ENCODE assay signal across 16 mouse cellular contexts in genomic region chr15:23046127-23046785, GRCm38 (mm10).
A peak's percentile ranks its signal among the peaks of the same experiment; 100 is the strongest.
DNase-seq lines count a peak whose midpoint lies in the region; TF ChIP-seq lines count a peak whose summit lies in the region.
"Had no signal": no experiment of that assay in that cellular context is flagged by ENCODE, and none has a peak within 500 bp of the region (broad histone marks: within the 10 kb centered on the region; RNA-seq: fewer than 3 reads in every experiment).

No protein-coding gene starts in this region.

- no peak for TF ChIP-seq EP300 in MEL (IDR thresholded peaks at IDR 0.05; ENCODE audit: low read depth in 1 of 2, low read length in 2 of 2)

- H3K36me3 ChIP-seq in MEL (ENCODE audit: control insufficient read depth in 1 of 2, insufficient read depth in 2 of 2, low read length in 2 of 2) = no peaks in the 10 kb centered on the region
- H3K36me3 ChIP-seq: embryonic facial prominence, embryonic 13.5 days; hindbrain, embryonic 15.5 days; liver, embryonic 13.5 days; midbrain, embryonic 10.5 days had no signal

- no peak overlapping the region for H3K4me3 ChIP-seq in left cerebral cortex, adult 2 months
- peak overlapping the region; percentile 9 to 32; a peak in 1 of 4 replicates for H3K4me3 ChIP-seq in MEL (ENCODE audit: control insufficient read depth in 1 of 2, insufficient read depth in 1 of 2, low read depth in 2 of 2, low read length in 2 of 2)
- H3K4me3 ChIP-seq: embryonic facial prominence, embryonic 13.5 days; forebrain, embryonic 13.5 days; hindbrain, embryonic 15.5 days; liver, embryonic 13.5 days; midbrain, embryonic 10.5 days had no signal

- TF ChIP-seq CTCF in left cerebral cortex, adult 2 months (IDR thresholded peaks at IDR 0.05) = peak; percentile 13
- TF ChIP-seq CTCF in MEL (IDR thresholded peaks at IDR 0.05 in 2 of 3, conservative IDR thresholded peaks at IDR 0.05 in 1 of 3; ENCODE audit: control insufficient read depth in 1 of 3, insufficient read depth in 1 of 3, low read depth in 2 of 3, low read length in 3 of 3, poor library complexity in 1 of 3, severe bottlenecking in 1 of 3) = peak in 1 of 3 experiments; percentile 49; a peak in 2 of 6 replicates

- no peaks in the 10 kb centered on the region for H3K4me1 ChIP-seq in MEL (ENCODE audit: control insufficient read depth in 1 of 2, insufficient read depth in 2 of 2, low read length in 2 of 2)
- H3K4me1 ChIP-seq: embryonic facial prominence, embryonic 13.5 days; forebrain, embryonic 13.5 days; hindbrain, embryonic 15.5 days; liver, embryonic 13.5 days had no signal

- no peak overlapping the region for H3K27ac ChIP-seq in left cerebral cortex, adult 2 months
- H3K27ac ChIP-seq in MEL (ENCODE audit: control insufficient read depth, low read depth, low read length) = no peak overlapping the region
- H3K27ac ChIP-seq: forebrain, embryonic 13.5 days; hindbrain, embryonic 15.5 days; liver, embryonic 13.5 days; midbrain, embryonic 10.5 days had no signal

- no peak for DNase-seq in left cerebral cortex, adult 2 months (ENCODE audit: extremely low spot score in 1 of 2, low spot score in 2 of 2)
- DNase-seq in left cerebral cortex, postnatal 10 days (ENCODE audit: extremely low spot score in 1 of 2, low spot score in 2 of 2) = no peak
- peak; percentile 20 for DNase-seq in MEL (ENCODE audit: low read depth, low spot score)
- peak; percentile 48 to 50 for DNase-seq in cerebellum, adult 18-20 months
- peak; percentile 10 for DNase-seq in embryo, embryonic 11 days
- no peak for DNase-seq in kidney, postnatal 36 days
- no peak for DNase-seq in left cerebral cortex, postnatal 25 days (ENCODE audit: low spot score in 2 of 2)
- DNase-seq: heart, adult 18-20 months; kidney, adult 18-20 months; liver, embryonic 13.5 days; lung, postnatal 14 days had no signal

- intact Hi-C loops in left cerebral cortex, adult 2 months (cut with DNase I) = no loop called here
- intact Hi-C loops in left cerebral cortex, postnatal 10 days (cut with DNase I) = no loop called here
- intact Hi-C loops in left cerebral cortex, postnatal 25 days (cut with DNase I) = no loop called here

- H3K79me2 ChIP-seq in MEL (ENCODE audit: control insufficient read depth, insufficient read depth, low read length, poor library complexity) = no peaks in the 10 kb centered on the region

- TF ChIP-seq POLR2A in MEL (IDR thresholded peaks at IDR 0.05; ENCODE audit: control insufficient read depth in 1 of 2, insufficient read depth in 1 of 2, low read depth in 1 of 2, low read length in 2 of 2, poor library complexity in 1 of 2) = no peak

- peak; percentile 41 for TF ChIP-seq RAD21 in MEL (IDR thresholded peaks at IDR 0.05; ENCODE audit: low read depth, low read length)

- H3K9ac ChIP-seq in MEL (ENCODE audit: control insufficient read depth, low read depth, low read length, poor library complexity, severe bottlenecking) = no peak overlapping the region
- H3K9ac ChIP-seq: embryonic facial prominence, embryonic 13.5 days; forebrain, embryonic 13.5 days; hindbrain, embryonic 15.5 days; liver, embryonic 13.5 days had no signal

- no peaks in the 10 kb centered on the region for H3K9me3 ChIP-seq in MEL (replicated peaks; ENCODE audit: insufficient read depth, low read length)
- H3K9me3 ChIP-seq: embryonic facial prominence, embryonic 13.5 days; forebrain, embryonic 13.5 days; hindbrain, embryonic 15.5 days; liver, embryonic 13.5 days; midbrain, embryonic 10.5 days had no signal

- H3K27me3 ChIP-seq in MEL (ENCODE audit: control insufficient read depth in 1 of 2, insufficient read depth in 2 of 2, low read length in 2 of 2) = no peaks in the 10 kb centered on the region
- H3K27me3 ChIP-seq: CH12.LX; embryonic facial prominence, embryonic 13.5 days; forebrain, embryonic 13.5 days; hindbrain, embryonic 15.5 days; liver, embryonic 13.5 days had no signal

TF ChIP-seq in MEL, 35 proteins besides CTCF, POLR2A, EP300 and RAD21:
- TF ChIP-seq USF2 (IDR thresholded peaks at IDR 0.05; ENCODE audit: borderline replicate concordance in 1 of 2, insufficient read depth in 1 of 2, low read depth in 1 of 2, low read length in 2 of 2) = no peak
- no peak for TF ChIP-seq MXI1 (IDR thresholded peaks at IDR 0.05; ENCODE audit: low read depth, low read length)
- no peak for TF ChIP-seq NRF1 (IDR thresholded peaks at IDR 0.05; ENCODE audit: insufficient read depth, low read depth, low read length, poor library complexity, severe bottlenecking)
- no peak for TF ChIP-seq E2F4 (IDR thresholded peaks at IDR 0.05; ENCODE audit: borderline replicate concordance, low read depth, low read length)
- TF ChIP-seq ELF1 (IDR thresholded peaks at IDR 0.05; ENCODE audit: low read depth, low read length) = no peak
- peak; percentile 56 for TF ChIP-seq SMC3 (IDR thresholded peaks at IDR 0.05; ENCODE audit: low read depth, low read length)
- no peak for TF ChIP-seq MAZ (IDR thresholded peaks at IDR 0.05; ENCODE audit: low read depth, low read length)
- no peak for TF ChIP-seq TBP (IDR thresholded peaks at IDR 0.05; ENCODE audit: low read depth, low read length)
- no peak for TF ChIP-seq RCOR1 (IDR thresholded peaks at IDR 0.05; ENCODE audit: low read depth, low read length)
- TF ChIP-seq GATA1 (IDR thresholded peaks at IDR 0.05; ENCODE audit: low read depth, low read length) = no peak
- TF ChIP-seq CHD1 (IDR thresholded peaks at IDR 0.05; ENCODE audit: low read depth, low read length) = no peak
- TF ChIP-seq USF1 (IDR thresholded peaks at IDR 0.05; ENCODE audit: low read depth, low read length) = 0 out of 2 replicates have a peak, but pooled peaks have one; percentile 28
- peak; percentile 44 for TF ChIP-seq ZC3H11A (IDR thresholded peaks at IDR 0.05; ENCODE audit: low read depth, low read length)
- no peak for TF ChIP-seq MEF2A (IDR thresholded peaks at IDR 0.05; ENCODE audit: extremely low read depth, insufficient replicate concordance, low read depth, low read length, poor library complexity, severe bottlenecking)
- no peak for TF ChIP-seq CHD2 (IDR thresholded peaks at IDR 0.05; ENCODE audit: low read length)
- TF ChIP-seq MYB (IDR thresholded peaks at IDR 0.05; ENCODE audit: low read depth, low read length) = no peak
- no peak for TF ChIP-seq TCF12 (IDR thresholded peaks at IDR 0.05; ENCODE audit: low read depth, low read length)

Comparison
In these comparisons a context has a peak if more than half of its experiments do, and no peak if none do; other contexts are left out.
1. DNase-seq: peak in MEL (single experiment), cerebellum, adult 18-20 months (2 of 2) and embryo, embryonic 11 days (single experiment); none in left cerebral cortex, adult 2 months (0 of 2), left cerebral cortex, postnatal 10 days (0 of 2), kidney, postnatal 36 days (0 of 2) and left cerebral cortex, postnatal 25 days (0 of 2).